Mouse (Mus musculus): ENCODE measurements around the gene Hhipl1.

Gene Hhipl1

DNA sequence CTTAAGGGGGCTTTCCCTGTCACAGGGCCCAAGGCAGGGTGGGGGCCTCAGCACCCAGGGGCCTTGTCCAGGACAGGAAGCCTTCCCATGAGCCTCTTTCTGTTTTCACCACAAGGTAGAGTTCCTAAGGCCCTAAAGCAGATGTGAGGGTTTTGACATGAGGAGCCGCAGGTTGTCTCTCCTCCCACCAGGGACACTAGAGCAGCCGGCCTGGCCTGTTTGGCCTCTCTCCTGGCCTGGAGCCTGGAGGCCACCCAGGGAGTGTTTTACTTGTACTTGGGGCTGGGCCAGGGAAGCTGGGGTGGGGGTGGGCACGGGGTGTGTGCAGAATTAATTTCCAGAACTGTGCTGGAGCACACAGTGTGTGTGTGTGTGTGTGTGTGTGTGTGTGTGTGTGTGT is 59.3 kb downstream of the Hhipl1 start:
- DNase-seq (ENCODE audit: low spot score in 2 of 2), result no peak

DNA sequence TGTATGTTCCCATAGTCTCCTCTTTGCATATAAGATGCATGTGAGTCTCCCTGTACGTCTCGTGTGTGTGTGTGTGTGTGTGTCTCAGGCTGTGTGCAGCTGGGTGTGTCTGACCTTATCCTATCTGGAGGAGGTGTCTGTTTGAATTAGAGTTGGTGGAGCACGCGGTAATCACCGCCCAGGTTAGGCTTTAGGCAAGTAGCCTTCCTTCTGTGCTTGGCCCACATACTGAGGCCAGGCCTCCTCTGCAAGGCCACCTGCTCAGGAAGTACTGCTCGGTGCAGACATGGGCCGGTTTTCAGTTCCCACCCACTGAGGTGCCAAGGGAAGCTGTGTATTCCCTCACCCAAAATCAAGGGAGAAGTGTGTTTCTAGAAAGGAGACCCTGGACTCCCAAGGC is 59.8 kb downstream of the Hhipl1 start:
- DNase-seq (ENCODE audit: low spot score in 2 of 2), result no peak

DNA sequence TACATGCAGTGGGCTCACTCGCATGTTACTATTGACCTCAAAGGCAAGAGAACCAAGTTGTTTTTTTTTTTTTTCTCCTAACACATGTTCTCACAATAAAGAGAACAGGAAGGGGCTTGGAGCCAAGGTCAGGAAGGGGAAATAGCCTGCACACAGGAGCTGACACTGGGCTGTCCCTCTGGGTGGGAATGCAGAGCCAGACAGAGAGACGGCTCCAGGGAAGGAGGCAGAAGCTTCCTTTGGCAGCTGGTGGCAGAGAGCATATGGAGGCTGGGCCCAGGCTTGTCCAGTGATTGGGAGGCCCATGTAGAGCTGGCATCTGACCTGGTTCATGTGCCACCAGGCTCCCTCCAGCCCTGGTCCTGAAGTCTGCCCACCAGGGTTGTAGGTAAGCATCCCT is 61.8 kb downstream of the Hhipl1 start:
- DNase-seq (ENCODE audit: low spot score in 2 of 2), result no peak

DNA sequence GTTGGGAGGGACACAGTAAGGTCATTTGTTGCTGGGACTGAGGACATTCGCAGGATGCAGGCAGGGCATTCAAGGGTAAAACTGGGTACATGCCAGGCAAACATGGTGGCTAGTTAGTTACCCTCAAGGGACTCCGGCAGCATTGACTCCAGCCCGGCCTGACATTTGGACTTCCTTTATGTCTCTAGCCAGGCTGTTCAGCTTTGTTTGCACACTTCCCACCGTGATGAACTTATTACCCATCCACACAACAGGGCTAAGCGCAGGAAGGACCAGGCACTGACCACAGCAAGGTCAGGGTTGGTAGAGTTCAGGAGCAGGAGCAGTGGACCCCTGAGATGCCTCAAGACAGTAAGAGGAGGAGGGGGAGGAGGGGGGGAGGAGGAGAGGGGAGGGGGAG is 62.9 kb downstream of the Hhipl1 start:
- DNase-seq (ENCODE audit: low spot score in 2 of 2), result no peak

DNA sequence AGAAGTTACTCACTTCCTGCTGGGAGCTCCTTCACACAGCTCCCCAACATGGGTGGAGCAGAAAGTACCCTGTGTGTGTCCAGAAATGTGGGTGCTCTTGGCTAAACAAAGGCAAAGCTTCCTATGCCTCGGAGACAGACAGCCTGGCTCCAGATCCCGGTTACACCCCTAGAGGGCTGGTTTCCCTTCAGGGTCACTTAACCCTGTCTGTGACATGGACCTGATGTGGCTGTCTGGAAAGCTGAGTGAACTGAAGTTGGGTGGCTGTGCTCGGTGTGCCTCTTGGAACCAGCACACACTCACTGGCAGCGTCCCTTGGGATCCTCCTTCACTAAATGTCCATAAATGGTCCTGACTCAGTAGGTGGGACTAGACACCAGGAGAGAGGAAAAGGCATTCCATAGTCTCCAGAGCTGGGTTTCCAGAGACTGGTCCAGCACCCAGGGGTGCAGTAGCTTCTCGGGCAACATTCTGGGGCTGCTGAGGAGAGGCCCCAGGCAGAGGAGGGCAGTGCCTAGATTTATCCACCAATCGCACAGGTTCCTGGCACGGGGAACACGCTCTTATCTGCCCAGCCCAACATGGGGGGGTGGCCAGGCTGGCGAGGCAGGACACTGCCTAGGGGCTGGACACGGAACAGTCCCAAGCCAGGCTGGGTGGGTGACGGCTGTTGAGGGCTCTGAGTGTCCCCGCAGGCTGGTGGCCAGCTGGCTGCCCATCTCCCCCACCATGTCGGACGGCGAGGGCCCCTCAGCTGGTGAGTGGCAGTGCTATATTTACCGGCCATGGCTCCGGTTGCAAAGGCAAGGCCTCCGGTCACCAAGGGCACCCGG is 64.7 kb downstream of the Hhipl1 start, which contains the start of gene Eml1:
Gene Eml1, plus strand, starts transcription at position 362 of the 833 bp plus-strand sequence.
- DNase-seq (ENCODE audit: low spot score in 2 of 2), result no peak

DNA sequence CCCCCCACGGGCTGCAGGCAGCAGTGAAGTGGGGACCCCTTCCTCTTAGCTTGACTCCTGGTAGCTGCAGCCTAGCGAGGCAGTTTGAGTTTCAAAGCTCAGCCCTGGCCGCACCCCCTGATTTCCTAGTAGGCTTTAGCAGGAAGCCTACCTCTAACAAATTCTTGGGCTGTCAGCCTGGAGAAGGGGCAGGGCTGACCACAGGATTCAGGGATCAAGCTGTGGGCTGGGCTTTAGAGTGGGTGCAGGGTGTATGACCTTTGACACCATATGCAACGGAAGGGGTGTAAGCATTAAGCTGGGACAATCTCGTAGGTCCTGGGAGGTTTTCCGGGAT is 65.3 kb downstream of the Hhipl1 start:
- DNase-seq (ENCODE audit: low spot score in 2 of 2), result no peak

DNA sequence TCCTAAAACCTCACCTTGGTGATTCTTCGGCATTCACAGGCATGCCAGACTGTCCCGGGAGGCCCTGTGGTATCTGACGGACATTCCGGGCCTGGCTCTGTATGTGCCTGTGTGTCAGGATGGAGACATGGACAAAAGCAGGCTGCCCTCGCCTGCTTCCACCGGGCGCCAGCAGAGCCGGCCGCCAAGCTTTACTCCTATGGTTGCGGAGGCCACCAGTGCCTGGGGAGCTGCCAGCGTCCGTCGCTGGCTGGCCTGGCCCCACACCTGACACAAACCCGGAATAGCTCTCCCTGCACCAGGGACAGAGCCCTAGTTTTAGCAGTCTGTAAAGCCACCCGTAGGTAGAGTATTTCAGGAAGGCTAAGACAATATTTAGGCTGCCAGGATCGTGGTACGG is 66.2 kb downstream of the Hhipl1 start:
- DNase-seq (ENCODE audit: low spot score in 2 of 2), result no peak

DNA sequence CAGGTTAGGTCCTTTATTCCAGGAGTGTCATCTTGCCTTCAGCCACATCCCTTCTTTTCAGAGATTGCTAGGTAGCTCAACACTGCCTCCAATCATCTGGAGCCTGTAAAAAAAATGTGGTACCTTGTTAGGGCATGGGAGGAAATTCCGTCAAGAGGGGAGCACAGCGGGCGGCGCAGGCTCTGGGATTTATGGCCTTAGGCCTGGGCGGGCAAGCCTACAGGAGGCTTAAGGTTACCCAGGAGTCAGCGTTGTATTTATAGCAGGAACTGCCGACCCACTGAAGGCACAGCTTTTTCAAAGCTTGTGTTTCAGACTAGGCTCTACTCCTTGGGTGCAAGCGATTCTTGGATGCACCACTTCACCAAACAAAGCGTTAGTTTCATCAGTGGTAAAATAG is 67.5 kb downstream of the Hhipl1 start:
- DNase-seq (ENCODE audit: low spot score in 2 of 2), result no peak

DNA sequence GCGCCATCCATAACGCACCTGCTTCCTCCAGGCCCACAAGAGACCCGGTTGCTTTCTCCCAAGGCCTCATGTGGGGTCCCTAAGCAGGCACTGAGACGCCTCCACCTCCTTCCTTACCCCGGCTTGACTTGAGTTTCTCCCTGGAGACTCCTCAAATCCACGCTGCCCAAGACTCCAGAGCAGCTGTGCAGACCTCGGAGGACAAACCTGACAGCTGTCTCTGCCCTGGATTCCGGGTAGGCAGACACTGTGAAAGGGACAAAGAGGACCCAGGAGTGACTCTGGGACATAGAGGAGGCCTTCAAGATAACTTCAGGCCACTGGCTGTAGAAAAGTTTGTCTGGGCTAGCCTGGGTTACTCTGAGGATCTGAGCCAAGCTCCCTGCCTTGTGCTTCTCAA is 68.6 kb downstream of the Hhipl1 start:
- DNase-seq (ENCODE audit: low spot score in 2 of 2), result no peak

DNA sequence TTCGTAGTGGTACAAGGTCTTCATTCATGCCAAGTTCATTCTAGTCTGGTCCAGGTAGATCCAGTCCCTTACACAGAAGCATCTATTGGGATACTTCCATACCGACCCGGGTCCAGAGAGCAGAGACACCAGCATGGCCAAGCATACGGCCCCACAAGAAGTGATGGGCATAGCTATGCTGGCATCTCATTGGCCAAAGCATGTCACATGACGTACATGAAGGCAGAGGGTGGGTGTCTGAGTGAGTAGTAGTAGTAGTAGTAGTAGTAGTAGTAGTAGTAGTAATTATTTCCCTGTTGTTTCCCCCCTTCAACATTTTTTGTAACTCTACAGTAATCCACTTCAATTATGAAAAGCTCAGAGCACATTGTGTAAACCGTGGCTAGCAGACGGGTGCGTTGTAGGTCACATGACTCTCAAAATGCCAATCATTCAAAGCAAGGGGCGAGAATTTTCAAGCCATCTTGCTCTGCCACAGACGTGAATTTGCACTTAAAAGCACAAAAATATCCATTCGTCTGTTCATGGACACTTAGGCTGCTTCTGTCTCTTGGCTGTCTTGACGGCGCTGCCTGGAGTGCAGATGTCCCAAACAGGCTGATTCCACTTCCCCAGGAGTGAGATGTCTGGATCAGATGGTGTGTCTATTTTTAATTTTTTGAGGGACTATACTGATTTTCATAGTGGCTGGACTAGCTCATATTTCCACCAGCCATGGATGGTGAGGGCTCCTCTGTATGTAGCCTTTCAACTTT is 72.5 kb downstream of the Hhipl1 start:
- DNase-seq (ENCODE audit: low spot score in 2 of 2), result no peak

All from frontal cortex, postnatal 25 days (tissue).